Mouse (Mus musculus) T-helper 2 cell (primary cell): Measurements from ENCODE around the gene Mok.

Experiments
- in situ Hi-C: fragments of 300-600 bp; cut with MboI, MseI; formaldehyde crosslinking; loops from one replicate; pipeline ENCODE4 v1.15.1; 2025; ENCODE audit warnings: high pct_unique_total_duplicates

Mok gene

DNA sequence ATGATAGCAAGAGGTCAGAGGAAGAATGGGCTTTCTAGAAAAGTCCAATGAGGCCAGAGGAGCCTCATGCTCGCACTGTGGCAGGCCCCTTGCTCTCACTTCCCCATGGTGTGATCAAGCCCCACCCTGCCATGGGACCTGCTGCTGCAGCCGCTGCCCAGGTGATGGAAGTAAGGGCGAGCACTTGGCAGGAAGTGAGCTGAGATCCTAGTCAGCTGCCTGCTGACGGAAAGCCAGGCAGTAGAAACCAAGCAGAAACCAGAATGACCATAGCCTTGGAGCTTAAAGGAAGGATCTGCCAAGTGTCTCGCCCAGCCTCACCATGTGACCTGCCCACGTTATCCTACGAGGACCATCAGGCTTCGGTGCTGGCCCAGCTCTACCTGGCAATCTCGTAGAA, 27.6 kb downstream of the Mok start:
- in situ Hi-C loops: no loop called here

DNA sequence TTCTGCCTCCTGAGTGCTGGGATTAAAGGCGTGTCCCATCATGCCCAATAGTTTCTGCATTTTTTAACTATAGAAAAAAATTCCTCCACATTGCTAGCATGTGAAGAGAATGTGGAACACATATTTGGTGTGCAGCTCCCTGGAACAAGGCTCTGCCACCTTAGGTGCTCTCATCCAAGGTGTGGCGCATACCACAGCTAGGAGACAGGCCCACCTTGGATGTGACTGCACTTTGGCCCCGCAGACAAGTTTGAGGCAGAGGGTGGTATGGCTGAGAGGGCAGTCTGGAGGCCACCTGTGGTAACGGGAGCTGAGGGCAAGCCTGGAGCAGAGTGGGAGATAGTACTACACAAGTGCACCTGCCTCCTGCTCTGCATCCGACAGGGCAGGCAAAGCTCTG, 31.9 kb downstream of the Mok start:
- in situ Hi-C loops: no loop called here

GRCm38 (mm10) chr12:110808430-110808829, 32.3 kb downstream of the Mok start:
- in situ Hi-C loops: no loop called here

DNA sequence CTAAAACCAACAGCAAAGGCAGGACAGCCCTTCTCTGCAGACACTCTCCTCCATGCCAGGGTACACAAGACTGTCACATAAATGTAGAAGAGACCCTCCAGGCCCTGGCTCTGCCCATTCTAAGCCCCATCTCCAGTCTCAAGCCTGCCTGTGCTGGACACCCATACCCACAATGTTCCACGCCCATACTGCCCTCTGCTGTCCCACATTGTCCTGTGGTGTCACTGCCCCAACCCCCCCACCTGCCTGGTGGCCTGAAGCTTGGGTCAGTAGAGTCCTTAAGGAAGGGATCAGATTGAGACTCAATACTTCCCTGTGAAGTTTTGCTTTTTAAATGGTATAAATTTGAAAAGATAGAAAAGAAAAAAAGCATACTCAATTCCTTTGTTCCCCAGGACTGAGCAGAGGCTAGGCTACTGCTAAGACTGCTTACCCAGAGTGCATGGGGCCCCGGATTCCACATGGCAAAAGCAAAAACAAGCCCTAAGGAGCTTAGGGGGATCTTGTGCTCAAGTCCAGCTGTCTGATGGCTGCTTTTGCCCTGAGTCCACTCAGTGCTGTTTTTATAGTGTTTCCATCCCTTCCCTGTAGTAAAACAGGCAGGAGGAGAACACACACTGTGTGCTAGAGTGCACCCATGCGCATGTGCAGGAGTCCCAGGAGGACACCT, 34.3 kb downstream of the Mok start:
- in situ Hi-C loops: no loop called here

DNA sequence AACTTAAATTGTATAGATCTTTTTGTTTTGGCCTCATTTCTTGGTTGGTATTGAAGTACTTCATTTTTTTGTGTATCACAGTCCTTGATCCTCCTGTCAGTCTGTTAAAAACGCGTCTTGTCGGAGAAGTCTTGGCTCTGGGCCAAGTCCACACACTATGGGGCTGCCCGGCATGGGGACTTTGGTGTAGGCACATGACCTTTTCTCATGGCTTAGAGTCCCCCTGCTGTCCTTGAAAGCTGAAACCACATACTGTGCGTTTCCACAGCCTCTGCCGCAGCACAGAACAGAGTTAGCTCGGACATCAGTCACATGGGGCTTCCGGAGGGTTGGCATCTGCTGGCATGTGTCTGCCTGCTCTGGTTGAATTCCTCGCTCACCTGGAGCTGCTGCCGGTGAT, 36.5 kb downstream of the Mok start:
- in situ Hi-C loops: no loop called here

DNA sequence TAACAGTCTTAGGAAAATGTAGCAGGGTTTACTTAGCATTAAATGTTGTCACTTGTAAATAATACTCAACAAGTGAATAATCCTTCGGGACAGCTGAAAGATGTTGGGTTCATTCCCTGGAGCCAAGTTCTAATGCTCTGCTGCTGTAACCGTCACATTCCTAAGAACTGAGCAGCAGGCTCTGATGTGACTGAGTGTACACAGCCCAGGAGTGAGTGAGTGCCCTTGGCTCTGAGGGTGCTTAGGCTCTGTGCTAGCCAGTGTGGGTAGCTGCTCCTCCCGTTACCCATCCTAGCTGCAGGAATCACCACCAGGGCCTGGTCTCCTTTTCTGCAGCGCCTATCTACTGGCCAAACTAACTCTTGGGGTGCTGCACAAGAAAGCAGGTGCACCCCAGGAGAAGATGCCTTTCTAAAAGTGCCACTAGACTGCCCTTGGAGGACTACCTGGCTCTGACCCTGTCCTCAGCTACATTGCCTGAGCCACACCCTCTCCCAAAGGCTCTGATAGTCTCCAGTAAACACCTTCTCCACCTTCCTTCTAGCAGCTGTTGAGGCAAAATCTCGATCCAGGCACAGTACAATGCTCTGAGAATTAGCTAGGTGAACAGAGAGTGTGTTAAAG, 38.0 kb downstream of the Mok start:
- in situ Hi-C loops: no loop called here

GRCm38 (mm10) chr12:110801876-110802464, 38.8 kb downstream of the Mok start:
- in situ Hi-C loops: no loop called here

DNA sequence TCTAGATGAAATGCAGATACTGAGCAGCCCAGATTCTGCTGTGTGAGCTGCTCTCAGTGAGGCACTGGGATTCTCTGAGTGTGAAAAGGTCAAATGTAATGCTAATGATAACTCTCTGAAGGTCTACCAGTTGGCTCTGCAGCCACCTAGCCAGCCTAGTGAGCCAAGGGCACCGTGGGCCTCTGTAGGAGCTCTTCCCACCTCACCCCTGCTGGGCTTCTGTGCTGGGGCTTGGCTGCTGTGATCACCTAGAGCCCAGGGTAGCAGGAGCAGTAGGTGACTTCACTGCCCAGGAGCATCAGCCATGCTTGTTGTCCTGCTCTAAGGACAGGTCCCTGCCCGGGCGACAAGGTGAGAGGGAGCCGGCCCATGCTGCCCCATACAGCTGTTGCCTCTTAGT, 41.5 kb downstream of the Mok start:
- in situ Hi-C loops: no loop called here

DNA sequence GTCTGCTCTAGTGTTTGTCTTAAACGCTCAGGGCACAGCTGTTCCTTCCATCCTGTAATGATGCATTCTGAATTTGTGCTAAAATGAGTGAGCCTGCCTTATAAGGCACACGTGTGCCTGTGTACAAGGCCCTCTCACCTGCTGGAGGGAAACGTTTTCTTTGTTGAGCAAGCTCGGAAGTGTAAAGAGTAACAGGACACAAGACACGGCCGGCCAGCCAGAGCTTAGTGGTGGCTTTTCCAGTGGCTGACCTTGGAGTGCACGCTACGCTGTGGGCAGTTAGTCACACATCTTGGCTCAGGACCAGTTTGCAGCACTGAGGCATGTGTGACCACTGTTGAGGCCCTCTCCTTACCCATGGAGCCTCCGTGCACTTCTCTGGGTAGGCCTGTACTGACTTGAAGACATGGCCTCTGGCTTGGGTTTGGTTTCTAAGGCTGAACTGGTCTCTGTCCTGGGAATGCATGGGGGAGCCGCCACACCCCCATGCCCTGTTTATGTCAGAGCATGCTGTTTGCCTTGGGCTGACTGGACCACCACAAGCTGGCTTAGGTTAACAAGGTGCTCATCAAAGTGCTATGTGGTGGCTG, 42.8 kb downstream of the Mok start:
- in situ Hi-C loops: no loop called here

GRCm38 (mm10) chr12:110797202-110797601, 43.5 kb downstream of the Mok start:
- in situ Hi-C loops: no loop called here

- in situ Hi-C loops: no loop called here
Observed at GRCm38 (mm10) chr12:110796748-110797147, 44.0 kb downstream of the Mok start.

DNA sequence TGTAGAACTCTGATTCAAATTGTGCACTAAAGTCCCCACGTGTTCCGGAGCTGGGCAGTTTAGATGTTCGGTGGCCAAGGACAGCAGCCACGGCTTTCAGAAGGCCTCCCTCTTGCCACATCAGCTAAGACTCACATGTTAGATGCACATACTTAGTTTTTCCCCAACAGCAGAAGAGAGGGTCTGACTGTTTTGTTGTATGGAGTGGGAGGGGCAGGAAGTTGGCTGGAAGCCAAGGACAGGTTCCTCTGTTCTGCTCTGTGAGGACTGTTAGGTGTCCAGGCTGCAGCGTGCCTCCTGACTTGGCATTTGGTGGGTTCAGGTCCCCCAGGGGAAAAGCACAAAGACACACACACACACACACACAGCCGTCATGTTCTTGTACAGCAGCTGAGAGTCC, 45.7 kb downstream of the Mok start:
- in situ Hi-C loops: no loop called here

DNA sequence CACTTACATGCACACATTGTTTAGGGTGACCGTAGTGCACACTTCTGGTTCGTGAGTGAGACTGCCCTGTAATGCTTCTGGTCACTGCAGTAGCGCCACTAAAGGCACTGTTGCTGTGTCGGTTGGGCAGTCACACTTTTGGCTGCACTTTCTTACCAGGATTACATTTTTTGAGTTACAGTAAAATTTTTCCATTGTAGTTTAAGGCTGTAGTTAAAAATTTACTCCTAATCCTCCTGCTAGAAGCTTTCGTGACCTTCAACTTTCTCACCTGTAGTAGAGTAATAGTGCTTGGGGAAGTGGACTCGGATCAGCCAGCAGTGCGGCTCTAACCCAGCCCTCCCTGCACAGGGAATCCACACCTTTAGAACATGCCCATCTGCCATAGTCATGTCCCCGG, 49.7 kb downstream of the Mok start:
- in situ Hi-C loops: no loop called here

- in situ Hi-C loops: no loop called here
Observed at GRCm38 (mm10) chr12:110790580-110790979, 50.2 kb downstream of the Mok start.

DNA sequence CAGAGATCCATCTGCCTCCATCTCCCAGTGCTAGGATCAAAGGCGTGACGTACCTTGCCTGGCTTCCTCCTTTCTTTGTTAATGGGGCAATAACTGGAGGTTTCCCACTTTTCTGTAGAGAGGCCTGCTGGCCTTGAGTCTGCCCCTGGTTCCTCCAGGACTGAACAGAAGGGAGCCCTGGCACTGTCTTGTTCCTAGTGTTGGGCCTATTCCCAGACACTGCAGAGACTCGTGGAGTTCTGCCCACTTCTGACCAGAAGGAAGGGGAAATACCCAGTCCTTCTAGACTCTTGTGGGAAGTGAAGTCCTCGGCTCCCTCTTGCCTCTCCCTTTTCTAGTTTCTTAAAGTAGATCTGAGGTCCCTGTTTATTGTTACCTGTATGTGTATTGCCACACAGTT, 54.5 kb downstream of the Mok start:
- in situ Hi-C loops: no loop called here

- in situ Hi-C loops: no loop called here
Observed at GRCm38 (mm10) chr12:110784211-110784610, 56.5 kb downstream of the Mok start.

GRCm38 (mm10) chr12:110782278-110782677, 58.5 kb downstream of the Mok start:
- in situ Hi-C loops: no loop called here

GRCm38 (mm10) chr12:110781181-110781580, 59.6 kb downstream of the Mok start:
- in situ Hi-C loops: no loop called here

- in situ Hi-C loops: no loop called here
Observed at GRCm38 (mm10) chr12:110779296-110779695, 61.4 kb downstream of the Mok start.

GRCm38 (mm10) chr12:110777853-110778252, 62.9 kb downstream of the Mok start:
- in situ Hi-C loops: no loop called here

- in situ Hi-C loops: no loop called here
Observed at GRCm38 (mm10) chr12:110775628-110776426, 64.9 kb downstream of the Mok start.

DNA sequence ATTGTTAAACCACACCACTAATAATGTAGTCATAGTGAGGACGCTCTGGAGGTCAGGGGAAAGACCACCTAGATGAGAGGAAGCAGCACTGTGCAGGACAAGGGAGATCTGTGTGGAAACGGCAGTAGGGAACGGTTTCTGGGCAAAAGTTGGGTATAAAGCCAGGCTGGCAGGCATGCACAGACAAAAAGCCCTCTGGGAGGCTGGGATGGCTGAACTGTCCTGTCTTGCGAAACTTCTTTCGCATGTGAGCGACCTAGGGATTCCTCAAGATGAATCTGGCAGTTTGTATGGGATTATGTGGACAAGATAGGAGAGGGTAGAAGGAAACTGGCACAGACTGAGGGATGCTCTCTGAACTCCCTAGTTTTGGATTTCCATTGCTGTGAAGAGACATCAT, 68.8 kb downstream of the Mok start:
- in situ Hi-C loops: no loop called here
